Mouse (Mus musculus) layer of hippocampus, adult 18-20 months (tissue): ENCODE results near the gene Myh14. TPM values are rescaled to one million over a fixed set of nuclear protein-coding genes. Genes with fewer than 3 reads are reported as not detected.
A peak's percentile ranks its signal among the peaks of the same experiment; 100 is the strongest.

Source experiments
- DNase-seq, 2 experiments: peaks; one replicate each; pipeline ENCODE4 v3.0.0; 2022; ENCODE audit warnings: low spot score in 2 of 2
- total RNA-seq, 2 experiments: library from RNA; stranded (reverse); gene quantifications; 2 replicates each; pipeline ENCODE4 v1.2.3; 2021

Gene Myh14
- total RNA-seq, 2 experiments from 2014 or later = 31.4 to 33.4 TPM

GRCm38 (mm10) chr7:44602443-44602842, 68.2 kb downstream of the Myh14 start:
- peak; percentile 81 to 95 for DNase-seq

GRCm38 (mm10) chr7:44601646-44602045, 69.0 kb downstream of the Myh14 start:
- DNase-seq = no peak

- DNase-seq = no peak
These were observed 69.9 kb downstream of the Myh14 start for GRCm38 (mm10) chr7:44600691-44601262.

- no peak for DNase-seq
These were observed 72.3 kb downstream of the Myh14 start for GRCm38 (mm10) chr7:44598336-44598735.

GRCm38 (mm10) chr7:44597666-44598065, 73.0 kb downstream of the Myh14 start:
- no peak for DNase-seq

GRCm38 (mm10) chr7:44596996-44597538, 73.6 kb downstream of the Myh14 start:
- no peak for DNase-seq

- DNase-seq = no peak
These were observed 74.6 kb downstream of the Myh14 start for GRCm38 (mm10) chr7:44596051-44596450.

- DNase-seq = no peak
These were observed 75.5 kb downstream of the Myh14 start for GRCm38 (mm10) chr7:44595131-44595561.

GRCm38 (mm10) chr7:44594291-44594690, 76.4 kb downstream of the Myh14 start:
- DNase-seq = peak in 1 of 2 experiments; percentile 91

- DNase-seq = peak; percentile 86 to 92
These were observed 76.9 kb downstream of the Myh14 start for GRCm38 (mm10) chr7:44593775-44594174.

- DNase-seq = no peak
These were observed 77.6 kb downstream of the Myh14 start for GRCm38 (mm10) chr7:44593051-44593450.

- peak in 1 of 2 experiments; percentile 38 for DNase-seq
These were observed 79.1 kb downstream of the Myh14 start for GRCm38 (mm10) chr7:44591348-44592116.

GRCm38 (mm10) chr7:44590402-44591347, 80.0 kb downstream of the Myh14 start, which contains the start of gene Kcnc3:
Gene Kcnc3 (plus strand): TSS chr7:44590664.
- DNase-seq = peak; percentile 95

GRCm38 (mm10) chr7:44589946-44590345, 80.7 kb downstream of the Myh14 start:
- DNase-seq = peak in 1 of 2 experiments; percentile 59

GRCm38 (mm10) chr7:44589149-44589548, 81.5 kb downstream of the Myh14 start:
- DNase-seq = peak; percentile 76 to 84

GRCm38 (mm10) chr7:44588338-44588737, 82.3 kb downstream of the Myh14 start:
- DNase-seq = peak in 1 of 2 experiments; percentile 42

GRCm38 (mm10) chr7:44587676-44588075, 83.0 kb downstream of the Myh14 start:
- no peak for DNase-seq

GRCm38 (mm10) chr7:44586930-44587329, 83.7 kb downstream of the Myh14 start:
- peak; percentile 87 to 90 for DNase-seq

- peak; percentile 74 to 88 for DNase-seq
These were observed 84.1 kb downstream of the Myh14 start for GRCm38 (mm10) chr7:44586518-44586917.

- no peak for DNase-seq
These were observed 85.0 kb downstream of the Myh14 start for GRCm38 (mm10) chr7:44585606-44586005.

GRCm38 (mm10) chr7:44584921-44585320, 85.7 kb downstream of the Myh14 start:
- DNase-seq = no peak
